Mouse (Mus musculus): ENCODE data around the gene Vmn1r209.
"Not testable (repeated sequence)": the region's sequence is repeated elsewhere in the genome, so short reads cannot be mapped to it uniquely, and the experiment has no call there.

DNA sequence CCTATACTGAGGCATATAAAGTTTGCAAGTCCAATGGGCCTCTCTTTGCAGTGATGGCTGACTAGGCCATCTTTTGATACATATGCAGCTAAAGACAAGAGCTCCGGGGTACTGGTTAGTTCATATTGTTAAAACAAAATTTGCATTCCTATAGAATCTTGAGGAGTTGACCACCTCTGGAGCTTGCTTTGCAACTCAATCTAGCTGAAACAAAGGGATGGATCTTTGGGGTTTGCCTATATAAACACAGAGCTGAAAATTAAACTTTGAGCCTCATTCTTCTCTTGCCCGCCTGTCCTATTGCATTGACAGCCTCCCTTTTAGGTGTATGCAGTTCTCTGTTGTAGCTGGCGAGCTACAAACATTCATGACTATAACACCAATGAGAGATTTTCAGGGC, 34.8 kb upstream of the Vmn1r209 start:
- not testable (repeated sequence) for TF ChIP-seq CTCF (IDR thresholded peaks at IDR 0.05; ENCODE audit: low read depth, low read length); POLR2A (IDR thresholded peaks at IDR 0.05; ENCODE audit: insufficient read depth, low read length)
- TF ChIP-seq EP300 (IDR thresholded peaks at IDR 0.05; ENCODE audit: insufficient read depth, low read depth, low read length) = 0 out of 2 replicates have a peak, but pooled peaks have one; percentile 4

All from ES-Bruce4 (cell line).